Mouse (Mus musculus) A20 (cell line): ENCODE results near the gene Fam133b.

Experiments used
- DNase-seq: peaks from one replicate; pipeline ENCODE4 v3.0.0-alpha.2; 2011; ENCODE audit warnings: low read depth, low spot score

The Fam133b gene

DNA sequence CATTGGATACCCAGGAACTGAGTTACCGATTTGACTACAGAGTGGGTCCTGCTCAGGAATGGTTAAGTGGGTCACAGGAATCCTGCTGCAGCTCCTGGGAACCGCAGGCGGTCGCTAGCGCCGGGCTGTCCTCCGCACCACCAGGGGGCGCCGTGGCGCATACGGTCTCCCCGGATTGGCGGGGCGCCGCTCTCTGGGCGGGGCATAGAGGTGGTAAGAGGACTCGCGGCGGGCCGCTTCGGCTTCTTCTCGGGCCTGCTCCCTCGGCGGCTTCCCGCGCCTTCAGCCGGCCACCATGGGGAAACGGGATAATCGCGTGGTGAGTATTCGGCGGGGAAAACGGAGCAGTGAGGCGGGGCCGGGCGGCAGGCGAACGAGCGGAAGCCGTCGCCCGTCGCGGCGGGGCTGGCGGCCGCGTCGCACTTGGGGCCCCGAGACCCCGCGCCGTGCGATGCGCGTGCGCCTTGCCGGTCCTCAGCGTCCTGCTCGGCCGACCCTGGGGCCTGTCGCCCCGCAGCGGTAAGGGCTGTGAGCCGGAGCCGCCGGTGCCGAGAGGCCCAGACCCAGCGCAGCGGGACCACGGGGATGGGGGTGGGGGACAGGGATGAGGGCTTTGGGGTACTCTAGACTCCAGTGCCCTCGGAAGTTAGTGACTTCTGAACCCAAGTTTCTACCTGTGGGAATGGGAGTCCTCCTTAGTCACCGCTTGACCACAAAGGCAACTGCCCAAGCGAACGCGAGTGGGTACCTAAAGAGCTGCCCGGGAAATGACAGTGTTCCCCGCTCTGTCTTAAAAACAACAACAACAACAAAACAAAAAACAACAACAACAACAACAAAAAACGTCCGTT is at the start of gene Fam133b:
Fam133b (plus strand) TSS at position 205 of the 851 bp plus-strand sequence.
- peak; percentile 95 for DNase-seq

DNA sequence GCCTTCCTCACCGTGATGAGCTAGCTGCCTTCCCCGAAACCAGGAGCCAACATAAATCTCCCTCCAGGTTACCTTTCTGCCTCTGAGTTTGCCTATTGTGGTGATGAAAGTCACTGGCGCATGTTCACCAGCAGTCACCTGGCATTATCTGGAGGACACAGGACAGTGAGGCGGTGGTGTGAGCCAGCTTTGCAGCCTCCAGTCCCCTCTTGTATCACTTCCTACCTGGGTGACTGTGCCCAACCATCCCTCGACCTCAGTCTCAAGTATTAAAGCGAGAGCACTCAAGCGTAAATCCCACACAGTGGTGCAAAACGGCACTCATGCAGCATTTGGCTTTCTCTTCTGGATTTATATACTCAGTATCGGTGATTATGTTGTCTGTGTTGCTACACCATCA is 49.7 kb upstream of the Fam133b start:
- peak; percentile 93 for DNase-seq

DNA sequence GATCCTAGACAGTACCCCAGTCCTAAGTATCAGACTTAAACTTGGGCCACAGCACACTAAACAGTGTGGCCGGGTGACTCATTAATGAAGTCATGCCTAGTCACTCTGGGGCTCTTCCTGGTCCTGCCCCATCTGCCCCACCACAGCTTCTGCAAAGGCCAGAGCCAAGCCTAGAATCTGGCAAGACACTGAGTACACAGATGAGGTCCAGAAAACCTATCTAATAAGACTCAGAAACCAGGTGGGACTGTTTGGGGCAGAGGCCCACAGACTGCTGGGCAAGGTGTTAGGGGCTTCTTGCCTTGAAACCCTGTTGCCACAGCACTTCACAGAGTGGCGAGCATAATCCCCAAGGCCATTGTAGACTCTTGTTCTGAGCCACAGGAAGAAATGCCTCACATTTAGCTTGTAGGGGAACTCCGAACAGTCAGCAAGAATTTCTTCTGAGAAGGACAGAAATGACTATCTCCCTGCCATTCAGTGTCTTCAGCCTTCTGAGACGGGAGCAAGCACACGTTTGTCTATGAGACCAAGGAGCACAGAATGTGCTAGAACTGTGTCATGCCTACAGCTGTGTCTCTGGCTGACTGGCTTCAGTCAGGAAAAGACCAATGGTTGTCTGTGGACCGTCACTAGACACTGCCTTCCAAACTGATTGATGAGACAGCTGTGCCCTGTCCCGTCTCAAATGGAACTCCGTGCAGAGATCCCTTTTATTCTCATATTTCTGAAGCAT is 49.0 kb upstream of the Fam133b start:
- DNase-seq: peak; percentile 88

DNA sequence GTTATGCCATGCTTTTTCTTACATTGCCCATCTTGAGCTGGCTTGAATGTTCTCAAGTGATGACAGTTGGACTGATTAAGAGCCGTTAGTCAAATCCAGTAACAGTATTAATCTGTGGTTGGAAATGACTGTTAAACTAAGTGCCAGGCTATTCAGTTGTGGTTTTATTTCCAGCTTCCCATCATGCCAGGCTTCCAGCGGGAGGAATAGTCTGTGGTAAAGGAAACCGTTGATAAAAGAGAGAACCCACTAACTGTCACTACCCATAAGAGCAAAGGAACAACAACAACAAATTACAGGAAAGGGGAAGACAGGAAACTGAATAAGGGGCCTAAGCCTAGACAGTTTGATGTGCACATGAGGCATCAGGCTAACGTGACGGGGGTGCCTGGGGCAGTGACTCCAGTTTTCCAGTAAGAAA is 46.1 kb upstream of the Fam133b start:
- no peak for DNase-seq

DNA sequence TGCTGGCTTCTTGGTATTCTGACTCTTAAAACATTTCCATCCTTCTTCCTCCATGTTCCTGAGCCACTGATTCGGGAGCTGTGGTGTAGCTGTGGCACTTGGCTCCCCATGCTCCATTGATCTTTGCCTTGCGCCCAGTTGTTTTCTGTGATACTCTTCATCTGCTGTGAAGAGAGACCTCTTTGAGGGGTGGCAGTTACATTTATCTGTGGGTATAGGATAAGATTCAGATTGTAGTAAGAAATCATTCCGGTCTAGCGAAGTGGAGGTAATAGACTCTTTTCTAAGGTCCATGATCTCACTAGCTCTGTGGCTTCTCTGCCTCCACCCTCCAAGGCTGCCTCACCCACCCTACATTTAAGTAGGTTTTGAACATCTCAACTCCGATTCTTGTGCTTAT is 43.3 kb upstream of the Fam133b start:
- DNase-seq: no peak

DNA sequence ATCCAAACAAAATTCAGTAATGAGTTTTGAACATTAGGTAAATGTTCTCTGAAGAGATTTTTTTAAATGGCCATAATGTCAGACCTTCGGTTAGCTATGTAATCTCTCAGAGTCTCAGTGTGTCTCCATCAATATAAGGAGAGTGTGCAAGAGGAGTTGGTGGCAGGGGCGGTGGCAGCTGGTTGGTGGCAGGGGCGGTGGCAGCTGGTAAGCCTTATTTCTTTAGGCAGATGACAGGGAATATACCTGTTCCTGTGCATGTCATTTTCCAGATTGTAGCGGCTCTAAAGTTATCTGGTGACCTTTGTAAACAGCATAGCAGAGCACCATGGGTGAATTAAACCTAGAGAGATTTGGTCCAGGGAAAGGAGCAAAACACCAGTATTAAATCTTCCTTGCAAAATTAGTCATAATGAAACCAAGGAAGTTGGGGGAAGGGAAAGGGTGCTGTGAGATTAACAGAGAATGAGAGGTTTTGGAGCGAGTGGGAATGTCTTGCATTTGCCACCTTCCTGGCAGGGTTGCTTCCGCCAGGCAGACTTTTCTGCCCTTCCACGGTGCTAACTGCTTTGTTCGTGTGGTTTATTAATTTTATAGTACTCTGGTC is 42.6 kb upstream of the Fam133b start:
- DNase-seq: no peak

DNA sequence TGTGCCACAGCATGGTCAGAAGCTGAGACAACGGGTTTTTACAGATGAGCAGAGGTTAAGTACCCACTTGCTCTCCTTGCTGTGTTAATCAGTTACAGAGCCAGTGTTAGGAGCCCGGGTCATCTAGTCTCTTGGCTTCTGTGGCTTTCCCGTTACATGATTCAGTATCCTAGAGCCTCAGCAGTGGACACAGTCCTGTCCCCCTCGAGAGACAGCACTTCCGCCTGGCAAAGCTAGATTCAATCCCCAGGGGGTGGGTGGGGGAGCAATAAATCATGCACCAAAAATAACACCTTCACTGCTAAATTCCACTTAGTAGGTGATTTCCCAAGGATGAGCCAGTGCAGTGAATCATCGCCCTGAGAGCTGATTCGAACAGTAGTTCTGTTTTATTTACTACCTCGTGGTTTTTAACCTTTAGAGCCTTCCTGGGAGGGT is 42.0 kb upstream of the Fam133b start:
- peak; percentile 77 for DNase-seq

DNA sequence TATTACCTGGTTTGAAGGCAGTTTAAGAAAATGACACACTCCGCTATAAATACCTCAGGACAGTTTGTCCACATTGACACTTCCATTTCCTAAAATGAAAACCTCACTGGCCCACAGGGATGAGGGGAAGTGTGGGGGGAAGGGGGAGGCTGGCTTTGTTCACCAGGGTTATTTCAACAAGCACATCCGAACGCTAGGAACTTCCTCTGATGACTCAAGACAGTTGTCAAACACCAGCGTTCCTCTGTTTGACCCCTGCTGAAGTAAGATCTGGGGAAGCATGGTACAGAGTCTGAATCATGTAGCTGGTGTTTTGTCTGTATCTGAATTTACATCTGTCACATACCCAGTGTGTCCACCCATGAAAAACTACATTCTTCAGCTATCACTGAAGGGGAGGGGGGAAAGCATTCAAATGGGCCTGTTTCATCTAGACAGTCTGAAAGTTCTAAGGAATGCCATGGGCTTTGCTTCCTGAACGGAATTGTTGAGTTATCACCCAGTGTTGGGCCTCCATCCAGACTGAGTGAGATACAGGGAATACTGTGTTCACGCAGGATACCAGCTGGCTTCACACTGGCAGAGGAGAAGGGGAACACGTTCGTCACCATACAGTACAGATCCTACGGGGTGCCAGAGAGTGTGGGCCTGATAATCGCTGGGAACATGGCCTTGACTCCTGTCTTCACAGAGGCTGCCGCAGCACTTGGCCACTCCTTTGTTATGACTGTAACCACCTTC is 40.9 kb upstream of the Fam133b start:
- peak; percentile 74 for DNase-seq

DNA sequence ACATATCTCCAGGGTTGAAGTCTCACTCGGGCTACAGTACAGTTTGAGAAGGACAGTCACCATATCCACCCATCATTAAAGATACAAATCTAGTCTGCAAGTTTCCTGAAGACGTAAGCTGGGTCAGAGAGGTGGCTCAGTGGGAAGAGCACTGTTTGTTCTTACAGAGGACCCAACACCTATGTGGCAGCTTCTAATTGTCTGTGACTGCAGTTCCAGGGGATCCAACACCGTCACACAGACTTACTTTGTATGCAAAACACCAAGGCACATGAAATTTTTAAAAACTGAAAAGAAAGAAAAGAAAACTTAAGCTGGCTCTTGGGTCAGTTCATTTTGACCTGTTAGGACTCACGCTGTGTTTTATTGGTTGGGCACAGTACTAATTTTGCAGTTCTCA is 40.3 kb upstream of the Fam133b start:
- peak; percentile 48 for DNase-seq

DNA sequence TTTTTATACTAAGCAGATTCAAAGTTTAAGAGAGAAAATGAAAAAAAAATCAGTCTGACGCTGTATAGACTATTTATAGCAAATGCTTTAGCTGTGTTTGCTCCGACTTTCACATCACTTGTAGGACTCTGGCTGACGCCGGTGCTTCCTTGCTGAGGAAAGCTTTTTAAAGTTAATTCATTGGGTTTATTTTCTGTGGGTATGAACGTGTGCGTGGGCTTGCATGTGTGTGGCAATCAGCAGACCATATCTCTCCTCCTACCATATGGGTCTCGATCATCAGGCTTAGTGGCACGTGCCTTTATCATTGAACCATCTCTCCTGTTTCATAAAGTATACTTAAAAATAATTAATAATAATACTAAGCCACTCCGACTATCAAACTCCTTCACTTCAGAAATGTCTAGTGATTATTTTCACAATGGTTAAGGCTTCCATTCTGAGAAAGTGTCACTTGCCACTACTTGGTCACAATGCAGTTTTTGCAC is 39.8 kb upstream of the Fam133b start:
- peak; percentile 52 for DNase-seq

DNA sequence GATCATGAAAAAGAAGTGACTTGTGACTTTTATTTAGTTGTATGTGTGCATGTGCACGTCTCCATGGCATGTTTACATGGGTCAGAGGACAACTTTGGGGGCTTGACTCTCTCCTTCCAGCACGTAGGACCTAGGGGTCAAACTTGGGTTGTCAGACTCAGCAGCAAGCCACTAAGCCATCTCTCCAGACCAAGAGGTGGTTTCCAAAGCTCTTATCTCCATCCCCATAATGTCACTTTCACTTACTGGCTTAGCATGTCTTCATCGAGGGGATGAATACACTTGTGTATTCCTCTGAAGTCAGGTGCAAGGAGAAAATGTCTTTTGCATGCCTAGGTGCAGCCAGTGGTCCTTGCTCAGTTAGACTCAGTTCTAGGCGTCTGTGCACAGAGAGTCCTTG is 39.2 kb upstream of the Fam133b start:
- peak; percentile 52 for DNase-seq

DNA sequence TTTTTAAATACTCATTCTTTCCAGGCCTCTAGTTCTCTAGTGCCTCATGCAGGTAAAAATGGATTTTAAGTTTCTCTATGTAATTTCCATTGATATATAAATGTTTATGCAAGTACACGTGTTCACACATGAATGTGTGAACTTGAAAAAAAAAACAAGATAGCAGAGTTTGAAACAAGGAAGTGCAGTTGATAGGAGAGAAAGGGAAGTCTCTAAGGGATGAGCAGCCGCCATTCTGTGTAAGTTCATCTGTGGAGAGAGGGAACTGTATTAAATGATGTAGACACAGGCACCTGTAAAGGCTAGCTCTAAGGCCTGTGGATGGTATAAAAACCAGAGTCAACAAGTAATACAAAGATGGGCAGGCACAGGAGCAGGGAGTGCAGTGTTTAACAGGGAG is 38.1 kb upstream of the Fam133b start:
- DNase-seq: no peak

DNA sequence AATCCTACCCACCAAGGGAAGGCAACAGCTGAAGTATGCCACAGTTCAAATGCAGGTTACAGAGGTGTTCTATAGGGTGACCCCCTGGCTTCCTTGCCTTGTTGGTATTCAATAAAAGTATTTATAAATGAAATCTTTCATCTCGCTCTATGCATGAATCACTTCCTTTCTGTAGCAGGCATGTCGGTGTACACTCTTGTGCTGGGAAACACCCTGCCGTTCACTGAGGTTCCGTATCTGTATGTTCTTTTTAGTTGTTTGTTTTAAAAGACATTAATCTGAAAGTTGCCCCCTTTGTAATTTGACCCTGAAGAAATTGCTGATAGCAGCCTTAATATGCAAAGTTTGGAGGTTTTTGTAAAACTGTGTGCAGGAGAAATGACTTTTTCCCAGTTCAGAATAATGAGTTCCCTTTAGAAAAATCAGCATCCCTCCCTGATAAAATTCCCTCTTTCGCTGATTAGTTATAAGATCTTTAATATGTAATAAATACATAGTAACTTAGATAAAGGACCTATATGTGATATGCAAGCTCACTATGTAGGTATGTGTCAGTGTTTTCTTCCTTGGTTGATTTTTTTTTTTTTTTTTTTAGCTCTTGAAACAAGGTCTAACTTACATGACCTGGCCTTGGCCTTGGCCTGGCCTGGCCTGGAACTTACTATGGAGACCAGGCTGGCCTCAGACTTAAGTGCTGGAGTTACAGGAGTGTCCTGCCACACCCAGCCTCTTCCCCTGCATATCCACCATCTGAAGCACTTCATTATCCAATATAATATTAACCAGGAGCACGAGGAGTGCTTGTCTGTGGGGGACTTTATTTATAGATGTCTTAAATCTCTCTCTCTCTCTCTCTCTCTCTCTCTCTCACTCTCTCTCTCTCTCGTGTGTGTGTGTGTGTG is 34.9 kb upstream of the Fam133b start:
- DNase-seq: peak; percentile 58

DNA sequence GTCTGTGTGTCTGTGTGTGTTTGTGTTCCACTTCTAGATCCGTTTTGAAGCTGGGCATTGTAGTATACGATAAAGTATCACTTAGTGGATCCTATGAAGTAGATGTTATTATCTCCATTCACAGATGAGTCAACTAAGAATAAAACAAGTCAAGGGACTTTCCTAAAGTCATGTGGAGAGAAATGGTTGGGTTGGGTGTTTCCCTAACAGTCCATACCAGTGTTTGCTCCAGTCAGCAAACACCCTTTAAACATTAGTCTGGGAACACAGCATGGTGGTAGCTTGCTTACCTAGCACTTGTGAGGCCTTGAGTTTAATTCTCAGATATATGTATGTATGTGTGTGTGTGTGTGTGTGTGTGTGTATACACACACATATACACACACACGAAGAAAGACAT is 34.1 kb upstream of the Fam133b start:
- DNase-seq: peak; percentile 60

DNA sequence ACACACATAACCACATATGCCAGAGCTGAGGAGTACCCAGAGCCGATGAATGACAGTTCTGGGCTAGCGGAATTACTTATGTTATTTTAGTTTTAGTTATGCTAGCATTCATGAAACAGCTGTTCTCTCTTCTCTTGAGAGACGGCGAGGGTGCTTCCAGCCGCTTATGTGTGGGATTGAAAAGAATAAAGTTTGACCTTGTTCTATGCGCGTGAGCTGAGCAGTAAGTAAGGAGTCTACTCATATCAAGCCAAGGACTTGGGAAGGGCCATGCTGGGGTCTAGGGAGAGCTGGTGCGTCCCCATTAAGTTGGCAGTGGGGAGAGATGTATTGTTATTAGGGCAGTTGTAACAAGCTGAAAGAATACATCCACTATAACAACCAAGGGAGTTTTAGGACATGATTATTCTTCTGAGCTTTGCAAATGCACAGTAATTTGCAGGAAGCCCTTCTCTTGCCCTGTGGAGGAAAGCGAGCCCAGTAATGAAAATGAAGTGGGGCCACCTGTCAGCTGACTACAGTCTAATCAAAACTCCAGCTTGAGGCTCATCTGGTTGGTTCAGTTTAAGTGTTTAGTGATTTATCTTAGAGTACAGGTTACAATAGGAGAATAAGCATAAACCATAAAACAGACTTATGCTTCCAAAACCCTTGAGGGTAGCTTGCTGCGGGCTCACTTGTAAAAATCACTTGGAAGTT is 32.4 kb upstream of the Fam133b start:
- no peak for DNase-seq

DNA sequence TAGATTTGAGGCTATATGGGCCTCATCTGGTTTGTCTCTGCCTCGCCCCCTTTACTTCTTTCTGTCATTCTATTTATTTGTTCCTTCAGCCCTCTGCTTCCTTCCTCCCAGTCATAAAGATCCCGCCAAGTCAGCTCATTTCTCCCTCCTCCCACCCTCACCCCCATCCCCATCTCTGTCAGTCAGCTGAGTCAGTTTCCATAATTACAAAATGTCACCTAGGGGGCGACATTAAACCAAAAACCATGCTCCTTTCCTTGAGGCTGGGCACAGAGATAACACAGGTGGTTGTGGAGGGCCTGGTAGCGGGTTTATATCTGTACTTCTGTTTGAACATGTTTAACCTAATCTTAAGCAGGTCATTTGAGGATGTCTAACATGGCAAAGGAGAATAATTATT is 31.0 kb upstream of the Fam133b start:
- peak; percentile 54 for DNase-seq

DNA sequence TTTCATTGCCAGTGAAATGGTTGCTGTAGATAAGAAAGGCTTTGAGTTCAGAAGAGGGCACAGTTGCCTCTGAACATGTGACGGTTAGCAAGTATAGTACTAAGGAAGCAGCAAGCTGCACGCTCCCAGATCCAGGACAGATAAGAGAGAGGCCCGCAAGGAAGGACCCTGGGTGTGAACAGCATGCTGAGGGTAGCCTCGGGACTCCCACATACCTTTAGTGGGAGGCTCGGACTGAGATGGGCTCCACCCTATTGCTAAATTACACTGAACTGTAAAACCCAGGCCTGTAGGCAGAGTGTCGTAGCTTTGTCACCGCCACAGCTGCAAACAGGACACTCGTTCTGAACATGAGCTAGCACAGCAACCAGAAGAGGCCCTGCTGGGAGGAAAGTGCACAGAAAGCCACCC is 28.7 kb upstream of the Fam133b start:
- DNase-seq: no peak

DNA sequence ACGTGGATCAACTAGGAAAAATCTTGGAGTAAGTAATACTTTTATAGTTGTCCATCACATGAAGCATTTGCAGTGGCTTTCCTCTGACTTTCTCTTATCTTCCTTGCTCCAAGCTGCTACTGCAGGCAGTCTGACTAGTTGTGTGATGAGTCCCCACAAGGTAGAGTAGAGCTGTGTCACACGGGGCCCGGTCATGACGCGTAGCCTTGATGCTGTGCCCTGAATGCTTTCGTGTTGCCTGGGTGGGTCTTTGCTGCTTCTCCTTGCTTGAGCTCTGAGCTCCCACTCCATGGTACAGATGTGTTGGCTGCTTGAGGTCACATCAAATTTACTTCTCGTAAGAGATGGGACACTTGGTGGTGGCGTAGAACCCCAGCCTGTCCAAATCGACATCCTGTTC is 28.2 kb upstream of the Fam133b start:
- DNase-seq: no peak

DNA sequence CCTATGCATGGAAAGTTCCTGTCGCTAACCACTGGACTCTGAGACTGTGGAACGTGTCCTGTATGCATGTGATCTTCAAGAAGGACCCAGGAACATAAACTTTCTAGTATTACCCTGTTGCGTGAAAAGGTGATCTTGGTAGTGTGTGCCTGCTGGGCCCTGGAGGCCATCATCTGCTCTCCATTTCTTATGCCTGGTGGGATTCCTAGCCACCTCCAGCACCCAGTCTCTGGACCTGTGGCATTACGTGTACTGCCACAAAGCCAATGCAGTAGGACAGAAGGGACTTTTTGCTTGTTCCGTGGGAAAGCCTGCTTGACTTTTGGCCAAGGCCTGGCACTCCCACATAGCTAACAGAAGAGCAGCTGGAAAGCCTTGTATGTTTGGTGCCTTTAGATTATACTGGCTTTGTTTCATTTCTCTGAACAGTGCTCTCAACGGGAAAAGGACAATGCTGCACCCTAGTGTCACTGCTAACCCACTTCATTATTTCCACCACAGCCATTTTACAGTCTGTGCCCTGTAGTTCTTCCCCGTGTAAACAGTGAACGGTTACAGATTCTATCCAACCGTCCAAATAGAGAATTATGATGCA is 27.1 kb upstream of the Fam133b start:
- peak; percentile 54 for DNase-seq
